Mouse (Mus musculus) retina, postnatal 7 days (tissue): ENCODE data around the gene Zfp189.
A peak's percentile ranks its signal among the peaks of the same experiment; 100 is the strongest.
"Not testable (repeated sequence)": the region's sequence is repeated elsewhere in the genome, so short reads cannot be mapped to it uniquely, and the experiment has no call there.

Source experiments
- DNase-seq: peaks from one replicate; pipeline ENCODE4 v3.0.0-alpha.2; 2012; ENCODE audit warnings: low read depth, low spot score

Zfp189 gene

DNA sequence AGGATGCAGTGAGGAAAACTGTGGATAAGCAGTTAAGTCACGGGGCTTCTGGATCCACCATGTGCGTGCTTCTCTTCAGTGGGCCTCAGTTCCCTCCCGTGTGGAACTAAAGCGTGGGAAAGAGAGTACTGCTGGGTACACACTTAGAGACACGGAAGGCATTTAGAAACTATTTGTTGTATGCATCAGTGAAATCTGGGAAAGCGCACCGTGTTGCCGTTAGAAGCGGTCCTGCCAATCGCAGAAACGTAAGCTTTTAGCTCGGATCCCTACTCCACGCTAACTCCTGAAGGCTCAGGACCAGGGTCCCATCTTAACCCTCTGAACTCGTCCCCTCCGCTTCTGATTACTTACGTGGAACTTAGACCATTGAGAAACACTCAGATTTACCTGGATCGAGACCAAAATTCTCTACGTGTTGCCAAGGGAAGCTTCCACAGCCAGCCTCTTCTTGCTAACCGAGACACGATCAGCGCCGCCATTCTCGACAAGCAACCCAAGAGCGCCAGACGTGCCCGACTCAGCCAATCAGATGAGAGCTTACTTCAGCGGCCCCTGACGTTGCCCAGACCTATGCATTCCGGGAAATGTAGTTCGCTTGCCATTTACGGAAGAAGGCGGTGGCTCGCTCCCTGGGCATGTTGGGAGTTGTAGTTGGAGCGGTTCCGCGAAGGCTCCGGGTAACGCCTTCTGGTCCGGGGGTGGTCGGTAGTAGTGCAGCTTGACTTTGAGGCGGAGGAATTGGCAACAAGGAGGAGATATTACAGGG is at the start of gene Zfp189, which contains the start of gene Mrpl50:
Gene Zfp189 (plus strand): TSS at position 605 of the 769 bp plus-strand sequence.
Gene Mrpl50 (minus strand): TSS at position 522 of the 769 bp plus-strand sequence.
- peak; percentile 91 for DNase-seq

DNA sequence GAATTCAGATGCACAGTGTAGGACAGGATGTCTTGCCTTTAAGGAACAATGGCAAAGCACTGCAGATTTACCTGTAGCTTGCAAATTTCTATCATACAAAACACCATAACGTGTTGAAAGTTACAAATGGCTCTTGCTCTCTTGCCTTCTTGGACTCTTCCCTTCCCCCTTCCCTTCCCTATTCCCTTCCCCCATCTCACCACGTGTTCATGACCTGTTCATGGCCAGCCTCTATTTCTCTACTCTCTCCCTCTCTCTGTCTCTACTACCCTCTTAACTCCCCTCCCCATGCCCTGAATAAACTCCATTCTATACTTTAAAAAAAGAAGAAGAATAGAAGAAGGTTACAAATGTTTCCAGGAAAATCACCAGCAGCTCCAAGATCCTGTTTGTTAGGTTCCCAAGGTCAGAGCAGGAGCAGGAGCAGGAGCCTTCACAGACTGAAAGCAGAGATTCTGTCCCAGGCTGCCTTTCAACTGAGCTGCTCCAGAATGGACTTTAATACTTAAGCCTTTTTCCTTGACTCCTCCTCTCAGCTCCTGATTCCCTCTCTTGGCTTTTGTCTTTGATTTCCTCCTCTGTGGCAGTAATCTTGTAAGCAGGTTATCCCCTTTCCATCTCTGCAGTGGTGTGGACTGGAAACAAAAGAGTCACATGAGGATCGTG is 47.4 kb upstream of the Zfp189 start, which contains the start of gene Acnat1:
Gene Acnat1 (minus strand): TSS at position 478 of the 666 bp plus-strand sequence.
- no peak for DNase-seq

DNA sequence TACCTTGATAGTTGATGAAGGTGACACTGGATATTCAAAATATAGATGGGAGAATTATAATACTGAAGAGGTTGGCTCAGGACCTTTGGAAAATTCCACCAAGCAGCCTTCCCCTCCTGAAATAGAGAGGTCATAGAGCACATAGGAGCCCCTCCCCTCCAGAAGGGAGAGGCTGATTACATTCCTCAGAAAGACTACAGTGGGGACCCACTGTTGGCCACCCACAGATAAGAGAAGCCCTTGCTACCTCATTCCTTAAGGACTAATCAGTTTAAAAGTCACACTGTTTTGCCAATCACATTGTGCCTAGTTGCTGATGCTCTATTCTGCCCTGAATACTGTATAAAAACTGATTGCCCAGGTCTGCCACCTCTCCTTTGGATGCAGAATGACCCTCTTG is 46.4 kb upstream of the Zfp189 start:
- DNase-seq, result no peak

DNA sequence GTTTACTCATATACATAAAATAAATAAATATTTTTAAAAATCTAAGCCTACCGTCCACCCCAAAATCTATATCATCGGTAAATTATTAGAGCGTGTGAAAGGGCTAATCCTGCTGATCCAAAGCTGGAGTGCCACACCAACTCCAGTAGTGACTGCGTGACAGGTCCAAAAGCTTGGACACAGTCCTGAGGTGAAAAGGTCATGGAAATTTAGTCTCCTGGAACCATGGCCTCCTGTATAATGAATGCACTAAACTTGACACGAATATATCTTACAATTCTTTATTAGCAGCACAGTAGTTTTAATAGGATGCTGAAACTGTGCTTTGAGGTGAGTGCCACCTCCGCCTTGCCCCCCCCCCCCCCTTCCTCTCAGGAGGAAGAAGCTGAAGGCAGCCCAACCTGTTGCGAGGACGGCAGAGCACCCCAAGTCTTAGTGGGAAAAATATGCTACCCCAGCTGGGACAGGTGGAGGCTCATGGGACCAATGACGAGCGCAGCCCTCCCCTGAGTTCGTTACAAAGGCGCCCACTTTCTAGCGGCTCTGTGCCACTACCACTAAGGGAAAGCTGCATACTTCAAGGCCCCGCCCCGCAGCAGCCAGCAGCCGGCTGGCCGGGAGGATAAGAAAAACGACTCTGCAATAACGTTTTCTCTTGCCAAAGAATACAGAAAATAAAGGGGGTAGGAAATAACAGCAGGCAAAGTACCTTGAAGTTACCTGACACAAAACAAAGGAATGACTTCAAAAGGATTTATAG is 42.7 kb upstream of the Zfp189 start:
- no peak for DNase-seq

DNA sequence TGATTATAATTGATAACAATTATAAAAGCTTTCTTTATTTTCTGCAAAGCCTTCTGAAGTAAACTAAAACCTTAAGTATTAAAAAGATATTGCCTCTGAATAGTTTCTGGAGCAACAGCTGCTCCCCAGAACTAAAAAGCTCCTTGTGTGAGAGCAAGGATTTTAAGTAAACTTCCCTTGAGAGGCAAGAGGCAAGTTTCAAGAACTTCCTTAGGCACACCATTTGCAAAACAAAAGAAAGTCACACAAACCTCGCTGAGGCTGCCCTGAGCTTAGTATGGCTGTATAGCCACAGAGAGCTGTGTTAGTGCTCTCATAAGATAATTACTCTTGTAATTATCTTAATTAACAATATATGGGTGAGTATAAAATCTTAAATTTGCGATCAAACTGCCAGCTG is 41.9 kb upstream of the Zfp189 start:
- DNase-seq, result not testable (repeated sequence)

DNA sequence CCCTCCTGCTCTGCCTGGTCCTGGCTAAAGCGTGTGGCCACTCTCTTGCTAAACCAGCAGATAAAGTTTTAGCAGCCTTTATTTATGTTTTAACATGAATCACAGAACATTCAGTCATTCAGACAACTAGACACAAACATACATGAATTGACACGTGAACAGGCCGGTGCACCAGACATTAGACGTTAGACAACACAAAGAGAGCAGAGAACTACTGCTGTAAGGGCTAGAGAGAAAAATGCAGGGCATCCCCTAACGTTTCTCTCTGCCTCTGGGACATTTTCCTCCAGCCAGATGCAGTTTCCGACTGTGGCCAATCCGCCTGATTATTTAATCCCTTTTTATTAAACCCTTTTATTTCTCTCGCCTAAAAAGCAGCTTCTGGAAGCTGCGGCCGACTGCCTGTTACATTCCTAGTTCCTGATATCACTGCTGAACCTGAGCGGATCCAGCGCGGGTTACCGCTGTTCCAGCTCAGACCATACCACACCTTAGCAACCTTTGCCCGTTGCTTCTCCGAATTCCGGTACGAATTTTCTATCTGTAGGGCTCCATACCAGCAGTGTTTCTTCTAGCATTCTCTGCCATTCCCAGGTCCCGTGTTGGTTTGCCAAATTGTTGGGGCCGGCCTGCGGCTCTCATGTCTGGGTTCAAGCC is 40.7 kb upstream of the Zfp189 start:
- DNase-seq, result no peak

DNA sequence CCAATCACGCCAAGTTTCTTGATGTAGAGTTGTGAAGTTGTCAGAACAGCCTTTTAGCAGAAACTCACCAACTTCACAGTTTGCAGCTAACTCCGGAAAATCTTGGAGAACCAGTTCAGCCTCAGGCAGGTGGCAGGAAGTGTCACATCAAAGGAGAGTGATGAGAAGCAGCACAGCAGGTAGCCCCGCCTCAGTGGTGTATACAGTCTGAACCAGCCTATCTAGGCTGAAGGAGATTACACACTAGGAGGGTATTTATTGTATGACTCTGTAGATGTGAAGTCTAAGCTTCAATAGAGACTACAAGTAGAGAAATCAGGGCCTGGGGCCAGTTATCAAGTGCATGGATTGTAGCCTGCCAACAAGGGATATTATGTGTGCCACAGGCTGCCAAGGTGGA is 40.1 kb upstream of the Zfp189 start:
- no peak for DNase-seq

DNA sequence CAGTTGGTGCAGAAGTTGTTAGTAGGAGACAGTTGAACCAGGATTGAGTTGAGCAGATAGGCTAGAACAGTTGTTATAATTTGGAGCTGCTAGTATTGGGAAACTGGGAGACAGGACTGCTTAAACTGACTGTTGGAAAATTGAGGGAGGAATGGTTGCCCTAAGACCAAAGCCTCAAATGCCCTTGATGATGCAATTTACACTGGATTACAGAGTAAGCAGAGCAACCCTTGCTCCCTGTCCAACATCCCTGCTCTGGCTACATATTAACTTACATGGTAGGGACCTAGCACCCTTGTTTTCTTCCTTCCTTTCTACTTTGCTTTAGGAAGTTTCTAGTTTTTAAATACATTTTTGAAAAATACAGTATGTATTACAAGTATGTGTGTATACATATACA is 35.5 kb upstream of the Zfp189 start:
- no peak for DNase-seq

DNA sequence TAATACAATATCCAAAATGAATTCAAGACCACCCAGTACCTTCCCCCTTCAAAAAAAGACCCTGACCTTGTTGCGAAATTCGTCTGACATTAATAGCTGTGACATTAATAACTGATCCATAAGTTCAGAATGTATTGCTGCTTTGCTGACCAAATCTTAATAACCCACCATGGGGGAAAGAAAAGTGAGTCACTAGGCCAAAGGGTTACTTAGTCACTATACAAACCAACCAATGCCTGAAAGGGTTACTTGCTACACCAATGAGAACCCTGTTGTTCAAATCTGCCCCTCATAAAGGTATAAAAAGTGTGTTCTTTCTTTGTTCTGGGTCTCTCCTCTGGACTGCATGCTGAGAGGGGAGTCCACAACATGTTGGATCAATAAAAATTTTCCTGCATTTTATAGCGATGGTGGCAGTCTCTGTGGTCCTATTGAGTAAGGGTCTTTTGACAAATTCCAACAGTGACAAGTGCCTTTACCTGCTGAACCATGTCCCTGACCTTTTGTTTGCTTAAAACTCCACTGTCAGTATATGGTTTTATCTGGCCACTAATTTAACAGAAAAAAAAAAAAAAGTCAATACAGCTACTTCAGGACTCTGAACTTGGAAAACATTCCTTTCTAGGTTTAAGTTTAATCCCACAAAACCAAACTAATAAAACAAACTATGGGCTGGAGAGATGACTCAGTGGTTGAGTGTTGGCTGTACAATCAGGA is 34.9 kb upstream of the Zfp189 start:
- not testable (repeated sequence) for DNase-seq

DNA sequence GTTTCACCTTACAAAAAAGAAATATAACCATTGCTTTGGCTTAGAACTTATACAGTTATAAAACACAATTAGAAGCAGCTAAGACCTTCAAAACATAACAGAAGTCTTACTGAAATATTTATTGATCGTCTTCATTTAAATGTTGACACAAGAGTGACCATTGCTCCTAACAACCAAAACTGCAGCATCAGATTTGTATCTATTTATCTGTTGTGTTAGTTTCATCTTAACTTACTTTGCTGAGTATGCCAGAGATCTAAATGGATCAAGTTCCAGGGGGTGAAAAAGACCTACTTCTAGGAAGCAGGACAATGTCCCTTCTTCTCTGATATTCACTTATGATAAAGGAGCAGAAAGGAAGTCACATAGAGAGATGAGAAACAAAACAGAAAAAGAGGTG is 17.4 kb upstream of the Zfp189 start:
- DNase-seq, result no peak

DNA sequence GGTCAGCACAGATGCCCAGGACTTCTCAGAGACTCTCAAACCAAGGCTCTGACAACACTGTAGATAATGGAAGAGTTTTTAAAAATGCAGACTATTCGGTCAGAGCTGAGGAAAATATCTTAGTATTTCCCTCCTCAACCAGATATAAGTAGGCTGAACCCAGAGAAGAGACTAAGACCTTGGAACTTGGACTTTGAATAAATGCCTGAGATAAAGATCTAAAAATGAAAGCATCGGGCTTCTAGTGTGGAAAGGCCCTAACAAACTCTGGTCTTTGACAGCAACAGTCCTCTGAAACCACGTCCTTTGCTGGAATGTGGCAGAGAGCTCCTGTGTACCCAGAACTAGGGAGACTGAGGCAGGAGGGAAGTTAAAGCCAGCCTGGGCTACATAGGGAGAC is 14.6 kb upstream of the Zfp189 start, which contains the start of gene Baat:
Gene Baat (minus strand): TSS at position 172 of the 400 bp plus-strand sequence.
- no peak for DNase-seq

DNA sequence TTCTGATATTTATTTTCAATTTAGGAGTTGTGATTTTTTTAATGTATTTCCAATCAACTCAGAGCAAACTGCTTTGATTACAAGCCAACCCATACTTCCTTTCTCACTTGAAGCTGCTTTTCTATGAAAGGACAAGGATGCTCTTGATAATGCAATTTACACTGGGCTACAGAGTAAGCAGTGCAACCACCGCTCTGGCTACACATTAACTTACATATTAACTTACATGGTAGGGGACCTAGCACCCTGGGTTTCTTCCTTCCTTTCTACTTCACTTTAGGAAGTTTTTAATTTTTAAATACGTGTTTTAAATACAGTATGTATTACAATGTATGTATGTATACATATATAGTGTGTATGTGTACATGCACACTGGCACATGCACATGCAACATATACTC is 11.8 kb upstream of the Zfp189 start:
- no peak for DNase-seq

DNA sequence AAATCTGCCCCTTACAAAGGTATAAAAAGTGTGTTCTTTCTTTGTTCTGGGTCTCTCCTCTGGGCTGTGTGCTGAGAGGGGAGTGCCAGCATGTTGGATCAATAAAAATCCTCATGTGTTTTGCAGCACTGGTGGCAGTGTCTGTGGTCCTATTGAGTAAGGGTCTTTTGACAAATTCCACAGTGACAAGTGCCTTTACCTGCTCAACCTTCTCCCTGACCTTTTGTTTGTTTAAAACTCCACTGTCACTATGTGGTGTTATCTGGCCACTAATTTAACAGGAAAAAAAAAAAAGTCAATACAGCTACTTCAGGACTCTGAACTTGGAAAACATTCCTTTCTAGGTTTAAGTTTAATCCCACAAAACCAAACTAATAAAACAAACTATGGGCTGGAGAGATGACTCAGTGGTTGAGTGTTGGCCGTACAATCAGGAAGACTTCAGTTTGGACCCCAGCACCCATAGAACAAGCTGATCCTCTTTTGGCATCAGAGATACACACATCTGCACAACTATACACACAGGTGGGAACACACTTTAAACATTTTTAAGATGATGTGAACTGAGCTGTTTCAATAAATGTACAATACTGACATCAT is 10.6 kb upstream of the Zfp189 start:
- not testable (repeated sequence) for DNase-seq

DNA sequence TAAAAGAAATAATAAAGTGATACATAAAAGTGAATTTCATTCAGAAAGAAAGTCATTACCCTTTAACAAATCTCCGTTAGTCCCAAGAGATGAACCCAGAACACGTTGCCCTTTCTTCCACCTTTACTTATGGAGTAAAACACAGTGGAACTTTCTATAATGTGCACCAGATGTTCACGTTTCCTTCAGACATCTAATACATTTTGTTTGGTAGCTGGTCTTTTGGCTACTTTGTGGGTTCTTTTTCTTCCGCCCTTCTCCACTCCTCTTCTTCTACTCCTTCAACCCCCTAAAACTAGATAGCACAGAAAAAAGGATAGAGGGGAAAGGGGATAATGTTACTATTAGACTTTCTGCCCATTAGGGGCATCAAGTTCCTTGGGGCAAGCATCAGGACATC is 8.3 kb upstream of the Zfp189 start:
- DNase-seq, result no peak

DNA sequence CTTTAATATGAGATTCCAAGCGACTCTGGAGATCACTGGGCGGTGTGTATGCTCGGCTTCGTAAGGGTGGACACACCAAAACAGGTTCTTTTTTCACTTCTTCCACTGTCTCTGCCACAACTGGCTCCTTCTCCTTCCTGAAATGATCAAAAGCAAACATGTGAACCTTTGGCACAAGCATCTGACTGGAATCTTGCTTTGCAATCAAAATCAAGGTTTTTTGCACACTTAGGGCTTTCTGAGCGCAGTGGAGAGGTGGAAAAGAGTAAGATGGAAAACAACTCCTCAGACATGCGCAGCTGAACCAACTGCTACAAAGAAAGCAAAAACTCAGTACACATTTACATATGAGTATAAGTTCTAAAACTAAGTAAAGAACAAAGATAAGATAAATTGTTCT is 6.5 kb upstream of the Zfp189 start:
- no peak for DNase-seq

DNA sequence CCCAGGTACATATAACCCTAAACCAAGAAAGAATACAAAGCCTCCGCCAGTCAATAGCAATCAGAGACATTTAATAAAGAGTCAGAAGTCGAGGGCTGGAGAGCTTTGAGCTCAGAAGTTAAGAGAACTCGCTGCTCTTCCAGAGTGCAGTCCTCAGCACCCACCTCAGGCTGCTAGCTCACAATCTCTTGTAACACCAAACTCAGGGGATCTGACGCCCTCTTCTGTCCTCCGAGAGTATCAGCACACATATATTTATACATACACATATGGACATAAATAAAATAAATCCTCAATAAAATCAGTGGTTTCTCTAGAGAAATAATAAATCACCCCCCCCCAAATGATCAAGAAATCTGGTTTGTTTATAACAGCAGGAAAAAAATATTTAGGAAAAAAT is 1.5 kb upstream of the Zfp189 start:
- DNase-seq, result no peak

DNA sequence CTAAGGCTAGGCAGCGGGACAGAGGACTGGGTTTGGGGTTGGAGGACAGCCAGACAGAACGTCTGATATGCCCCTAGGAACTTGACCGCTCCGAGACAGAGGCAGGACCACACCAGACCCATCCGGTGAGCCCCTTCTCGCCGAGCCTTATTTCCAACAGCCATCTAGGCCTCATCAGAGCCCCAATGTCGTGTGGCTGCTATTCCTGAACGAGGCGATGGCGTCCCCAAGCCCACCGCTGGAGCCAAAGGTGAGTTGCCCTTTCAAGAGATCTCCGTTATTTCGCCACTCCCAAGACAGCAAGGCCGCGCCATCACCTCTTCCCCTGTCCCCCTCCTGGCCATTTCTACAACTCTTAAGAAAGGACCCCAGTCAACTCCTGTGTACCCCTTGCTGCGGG is 370 bp downstream of the Zfp189 start:
- no peak for DNase-seq

DNA sequence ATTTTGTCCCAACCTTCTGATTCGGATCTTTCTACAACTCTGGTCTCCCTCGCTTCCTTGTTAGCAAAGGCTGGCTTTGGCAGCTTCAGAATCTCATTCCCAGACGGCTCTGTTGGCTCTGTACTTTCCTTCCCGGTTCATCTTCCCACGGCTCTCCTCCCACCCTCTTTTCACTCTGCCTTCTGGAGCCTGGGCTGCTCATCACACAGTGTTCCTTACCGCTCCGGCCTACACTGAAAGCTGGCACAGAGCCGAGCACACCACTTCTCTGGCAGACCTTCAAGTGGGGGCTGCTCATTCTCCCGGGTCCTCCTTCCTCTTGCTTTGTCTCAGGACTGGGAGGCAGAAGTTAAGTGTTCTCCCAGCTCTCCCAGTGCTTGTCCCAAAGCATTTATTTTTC is 1.6 kb downstream of the Zfp189 start:
- no peak for DNase-seq

DNA sequence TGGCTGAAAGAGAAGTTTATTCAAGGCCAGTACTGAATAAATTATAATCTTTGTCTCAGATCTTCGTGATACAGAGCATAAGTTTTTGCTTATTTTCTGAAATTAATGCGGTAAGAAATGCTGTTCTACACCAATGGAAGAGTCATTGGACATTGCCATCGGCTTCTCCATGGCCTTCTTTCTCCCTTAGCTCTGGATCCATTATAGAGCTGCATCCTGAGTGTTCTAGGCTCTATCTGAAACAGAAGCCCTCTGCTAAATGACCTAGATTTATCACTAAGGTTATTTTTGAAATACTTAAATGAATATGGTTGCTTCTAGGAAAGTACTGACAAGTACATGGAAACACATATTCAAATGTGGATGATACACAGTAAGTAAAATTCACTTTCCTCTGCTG is 14.1 kb downstream of the Zfp189 start:
- no peak for DNase-seq

DNA sequence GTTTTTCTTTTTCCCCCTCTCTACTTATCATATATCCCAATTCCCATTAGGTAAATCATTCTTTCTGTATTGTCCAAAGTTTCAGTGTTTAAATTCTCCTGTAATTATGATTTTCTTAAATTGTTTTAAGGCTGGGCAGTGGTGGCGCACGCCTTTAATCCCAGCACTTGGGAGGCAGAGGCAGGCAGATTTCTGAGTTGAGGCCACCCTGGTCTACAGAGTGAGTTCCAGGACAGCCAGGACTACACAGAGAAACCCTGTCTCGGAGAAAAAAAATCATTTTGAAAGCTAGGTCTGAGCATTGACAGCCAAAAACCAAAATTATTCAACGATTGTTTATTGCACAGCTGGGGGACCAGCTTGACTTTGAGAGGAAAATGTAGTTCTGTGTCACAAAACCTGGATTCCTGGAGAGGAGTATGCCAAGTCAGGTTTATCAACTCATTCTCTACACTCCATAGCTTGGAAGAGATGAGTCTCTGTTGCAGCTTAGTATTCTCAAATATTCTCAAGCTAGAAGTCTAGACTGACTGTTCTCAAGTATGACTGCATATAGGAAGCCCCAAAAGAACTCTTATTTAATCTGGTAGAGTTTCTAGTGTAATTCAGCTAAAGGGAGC is 14.8 kb downstream of the Zfp189 start:
- no peak for DNase-seq
